Mouse (Mus musculus) left cerebral cortex, adult 8-10 months (tissue): Measurements from ENCODE around the gene Lamb1. TPM values are rescaled to one million over a fixed set of nuclear protein-coding genes. Genes with fewer than 3 reads are reported as not detected.

ENCODE experiments used
- total RNA-seq, 4 experiments: library from RNA; stranded (reverse); gene quantifications; 2 replicates each; pipeline ENCODE4 v1.2.4; 2022

The Lamb1 gene
- total RNA-seq, 4 experiments from 2014 or later = 15.4 to 17.6 (median 16.8) TPM

Other genes with a start within 250 kb of the Lamb1 start
- not detected for gene Fam110c, start 191.4 kb upstream of the Lamb1 start, total RNA-seq
- gene Gm6993, start 24.5 kb upstream of the Lamb1 start, total RNA-seq = not detected
- gene Dld, start 86.2 kb downstream of the Lamb1 start, total RNA-seq = 100 to 1,000 TPM; 102 to 109 (median 106) TPM
- under 1 TPM in 3 of 4 experiments, not detected in 1; 0.15 to 0.23 (median 0.18) TPM for gene Slc26a3, start 125.6 kb downstream of the Lamb1 start, total RNA-seq
- gene Cbll1, start 234.4 kb downstream of the Lamb1 start, total RNA-seq = 10 to 100 TPM; 20.5 to 22.0 (median 21.3) TPM